Mouse (Mus musculus): ENCODE data around the gene Svep1.

DNA sequence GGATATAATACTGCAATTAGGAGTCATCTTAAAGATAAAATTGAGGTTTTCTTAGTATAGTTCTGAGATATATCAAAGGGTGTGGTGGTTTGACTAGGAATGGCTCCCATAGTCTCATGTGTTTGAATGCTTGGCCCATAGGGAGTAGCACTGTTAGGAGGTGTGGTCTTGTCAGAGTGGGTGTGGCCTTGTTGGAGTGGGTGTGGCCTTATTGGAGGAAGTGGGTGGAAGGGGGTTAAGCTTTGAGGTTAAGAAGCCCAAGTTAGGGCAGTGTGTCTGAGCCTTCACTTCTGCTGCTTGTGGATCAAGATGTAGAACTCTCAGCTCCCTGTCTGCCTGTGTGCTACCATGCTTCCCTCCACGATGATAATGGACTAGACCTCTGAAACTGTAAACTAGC, 143.7 kb downstream of the Svep1 start:
- TF ChIP-seq CTCF (IDR thresholded peaks at IDR 0.05; ENCODE audit: low read depth, low read length) (no peak), GATA2 (IDR thresholded peaks at IDR 0.05; ENCODE audit: borderline replicate concordance, low read depth, low read length) (no peak), POLR2AphosphoS5 (IDR thresholded peaks at IDR 0.05; ENCODE audit: insufficient replicate concordance, low read depth, low read length) (no peak)

Measured in G1E (cell line).